26 mouse cellular contexts compared by ENCODE assay signal in genomic region chr7:36476434-36476833, GRCm38 (mm10).
DNase-seq lines count a peak whose midpoint lies in the region; ATAC-seq and TF ChIP-seq lines count a peak whose summit lies in the region.
"Had no signal": no experiment of that assay in that cellular context is flagged by ENCODE, and none has a peak within 500 bp of the region (broad histone marks: within the 10 kb centered on the region; RNA-seq: fewer than 3 reads in every experiment).

No protein-coding gene starts in this region.

- no peaks in the 10 kb centered on the region for H3K9me3 ChIP-seq in hindbrain, embryonic 14.5 days (ENCODE audit: control insufficient read depth, low read length)
- H3K9me3 ChIP-seq in hindbrain, embryonic 10.5 days, result no peaks in the 10 kb centered on the region
- H3K9me3 ChIP-seq in midbrain, embryonic 16.5 days (replicated peaks; ENCODE audit: control insufficient read depth, low read length, poor library complexity, severe bottlenecking), result no peaks in the 10 kb centered on the region
- H3K9me3 ChIP-seq in midbrain, embryonic 13.5 days, result no peaks in the 10 kb centered on the region
- H3K9me3 ChIP-seq in hindbrain, embryonic 16.5 days (ENCODE audit: control insufficient read depth, low read length), result no peaks in the 10 kb centered on the region
- H3K9me3 ChIP-seq in liver, postnatal 0 days (ENCODE audit: low read length), result no peaks in the 10 kb centered on the region
- H3K9me3 ChIP-seq: limb, embryonic 12.5 days; liver, embryonic 13.5 days; lung, embryonic 15.5 days; stomach, embryonic 15.5 days had no signal

- no peak overlapping the region for H3K4me3 ChIP-seq in hindbrain, embryonic 14.5 days (replicated peaks; ENCODE audit: low read length)
- no peak overlapping the region for H3K4me3 ChIP-seq in hindbrain, embryonic 10.5 days
- no peak overlapping the region for H3K4me3 ChIP-seq in midbrain, embryonic 16.5 days (ENCODE audit: low read depth, low read length)
- H3K4me3 ChIP-seq in midbrain, embryonic 13.5 days (replicated peaks), result no peak overlapping the region
- H3K4me3 ChIP-seq in cortical plate, adult 2 months (ENCODE audit: insufficient read depth, low read length), result 0 out of 2 replicates have a peak overlapping the region, but pooled peaks have one; percentile 34
- no peak overlapping the region for H3K4me3 ChIP-seq in hindbrain, embryonic 16.5 days (ENCODE audit: low read length)
- H3K4me3 ChIP-seq in liver, postnatal 0 days (ENCODE audit: low read depth, low read length), result no peak overlapping the region
- H3K4me3 ChIP-seq: limb, embryonic 12.5 days; liver, embryonic 13.5 days; lung, embryonic 15.5 days; stomach, embryonic 15.5 days had no signal

- peak overlapping the region; percentile 57 for H3K27ac ChIP-seq in hindbrain, embryonic 14.5 days
- no peak overlapping the region for H3K27ac ChIP-seq in hindbrain, embryonic 10.5 days
- H3K27ac ChIP-seq in midbrain, embryonic 16.5 days (ENCODE audit: low read length), result no peak overlapping the region
- no peak overlapping the region for H3K27ac ChIP-seq in midbrain, embryonic 13.5 days
- no peak overlapping the region for H3K27ac ChIP-seq in cortical plate, adult 2 months (ENCODE audit: insufficient read depth, low read length)
- no peak overlapping the region for H3K27ac ChIP-seq in hindbrain, embryonic 16.5 days (ENCODE audit: low read depth, low read length)
- no peak overlapping the region for H3K27ac ChIP-seq in liver, postnatal 0 days (ENCODE audit: low read depth)
- H3K27ac ChIP-seq: limb, embryonic 12.5 days; liver, embryonic 13.5 days; lung, embryonic 15.5 days; stomach, embryonic 15.5 days had no signal

- no peak for TF ChIP-seq CTCF in cortical plate, adult 2 months (IDR thresholded peaks at IDR 0.05; ENCODE audit: extremely low read depth, insufficient read depth, low read length)
- TF ChIP-seq CTCF in liver, postnatal 0 days (IDR thresholded peaks at IDR 0.05; ENCODE audit: low read depth), result no peak

- H3K36me3 ChIP-seq in hindbrain, embryonic 14.5 days (replicated peaks; ENCODE audit: control insufficient read depth, insufficient read depth), result no peaks in the 10 kb centered on the region
- H3K36me3 ChIP-seq in hindbrain, embryonic 10.5 days, result no peaks in the 10 kb centered on the region
- H3K36me3 ChIP-seq in midbrain, embryonic 16.5 days (ENCODE audit: control insufficient read depth, insufficient read depth, low read length), result no peaks in the 10 kb centered on the region
- no peaks in the 10 kb centered on the region for H3K36me3 ChIP-seq in midbrain, embryonic 13.5 days
- H3K36me3 ChIP-seq in hindbrain, embryonic 16.5 days (ENCODE audit: control insufficient read depth, insufficient read depth, low read length), result no peaks in the 10 kb centered on the region
- no peaks in the 10 kb centered on the region for H3K36me3 ChIP-seq in liver, postnatal 0 days (replicated peaks; ENCODE audit: insufficient read depth, low read length)
- H3K36me3 ChIP-seq: limb, embryonic 12.5 days; liver, embryonic 13.5 days; lung, embryonic 15.5 days; stomach, embryonic 15.5 days had no signal

- H3K9ac ChIP-seq in hindbrain, embryonic 14.5 days, result no peak overlapping the region
- H3K9ac ChIP-seq in midbrain, embryonic 16.5 days (ENCODE audit: low read depth, low read length), result no peak overlapping the region
- H3K9ac ChIP-seq in midbrain, embryonic 13.5 days (replicated peaks), result no peak overlapping the region
- H3K9ac ChIP-seq in hindbrain, embryonic 16.5 days (ENCODE audit: low read depth, low read length), result no peak overlapping the region; the same call in 1 of the 2 replicates
- H3K9ac ChIP-seq in liver, postnatal 0 days (replicated peaks), result no peak overlapping the region
- H3K9ac ChIP-seq: limb, embryonic 12.5 days; liver, embryonic 13.5 days; lung, embryonic 15.5 days; stomach, embryonic 15.5 days had no signal

- no peak for TF ChIP-seq POLR2A in cortical plate, adult 2 months (IDR thresholded peaks at IDR 0.05; ENCODE audit: extremely low read depth, insufficient read depth, low read length)

- H3K4me2 ChIP-seq in hindbrain, embryonic 14.5 days (replicated peaks), result peak overlapping the region; percentile 34
- H3K4me2 ChIP-seq in midbrain, embryonic 16.5 days (ENCODE audit: low read length), result peak overlapping the region; percentile 7; the same call in 1 of the 2 replicates
- H3K4me2 ChIP-seq in midbrain, embryonic 13.5 days (replicated peaks), result no peak overlapping the region; the same call in 1 of the 2 replicates
- peak overlapping the region; percentile 35 for H3K4me2 ChIP-seq in hindbrain, embryonic 16.5 days (ENCODE audit: low read length)
- no peak overlapping the region for H3K4me2 ChIP-seq in liver, postnatal 0 days (ENCODE audit: low read depth, low read length)
- H3K4me2 ChIP-seq: heart, embryonic 11.5 days; limb, embryonic 12.5 days; liver, embryonic 13.5 days; lung, embryonic 15.5 days; midbrain, embryonic 11.5 days; stomach, embryonic 15.5 days had no signal

- ATAC-seq in hindbrain, embryonic 14.5 days (ENCODE audit: low FRiP score), result no peak
- ATAC-seq in midbrain, embryonic 16.5 days, result no peak
- ATAC-seq in midbrain, embryonic 13.5 days, result no peak
- no peak for ATAC-seq in hindbrain, embryonic 16.5 days
- ATAC-seq in liver, postnatal 0 days, result no peak
- ATAC-seq: inflammation-experienced regulatory T-cells, adult 6 months had no signal

- 77% methylated on average over 4 of the region's 4 CpGs for WGBS in hindbrain, embryonic 14.5 days
- WGBS in hindbrain, embryonic 10.5 days, result 93% methylated on average over 4 of the region's 4 CpGs
- 76% methylated on average over 4 of the region's 4 CpGs for WGBS in midbrain, embryonic 16.5 days
- 87% methylated on average over 4 of the region's 4 CpGs for WGBS in midbrain, embryonic 13.5 days
- 79% methylated on average over 4 of the region's 4 CpGs for WGBS in hindbrain, embryonic 16.5 days
- WGBS in liver, postnatal 0 days (ENCODE audit: insufficient replicate concordance), result 88% methylated on average over 4 of the region's 4 CpGs

- no peak for DNase-seq in hindbrain, embryonic 14.5 days (ENCODE audit: low spot score)
- no peak for DNase-seq in hindbrain, embryonic 10.5 days (ENCODE audit: low spot score)
- no peak for DNase-seq in urinary bladder, postnatal 25 days (ENCODE audit: low spot score)
- no peak for DNase-seq in liver, postnatal 0 days
- DNase-seq: adrenal gland, postnatal 25 days; cerebellum, adult 2 months; cerebellum, postnatal 36 days; heart, postnatal 10 days; kidney, adult 9 months; kidney, postnatal 25 days; liver, embryonic 13.5 days; lung, postnatal 4 days; right cerebral cortex, adult 18-20 months; thymus, adult 18-20 months; thymus, postnatal 4 days had no signal

- H3K27me3 ChIP-seq in hindbrain, embryonic 14.5 days (ENCODE audit: control insufficient read depth, insufficient read depth, low read length), result no peaks in the 10 kb centered on the region
- H3K27me3 ChIP-seq in hindbrain, embryonic 10.5 days (ENCODE audit: insufficient read depth, poor library complexity, severe bottlenecking), result no peaks in the 10 kb centered on the region
- H3K27me3 ChIP-seq in midbrain, embryonic 16.5 days (ENCODE audit: control insufficient read depth, insufficient read depth, low read depth, low read length), result no peaks in the 10 kb centered on the region
- no peaks in the 10 kb centered on the region for H3K27me3 ChIP-seq in midbrain, embryonic 13.5 days
- no peaks in the 10 kb centered on the region for H3K27me3 ChIP-seq in hindbrain, embryonic 16.5 days (replicated peaks; ENCODE audit: control insufficient read depth, insufficient read depth, low read length)
- H3K27me3 ChIP-seq in liver, postnatal 0 days (ENCODE audit: insufficient read depth, low read length), result no peaks in the 10 kb centered on the region
- H3K27me3 ChIP-seq: CH12.LX; liver, embryonic 13.5 days; lung, embryonic 15.5 days; stomach, embryonic 15.5 days had no signal

- peaks cover 9% of the 10 kb centered on the region; the same call in 1 of the 2 replicates for H3K4me1 ChIP-seq in hindbrain, embryonic 14.5 days (replicated peaks; ENCODE audit: control insufficient read depth, insufficient read depth, low read length)
- H3K4me1 ChIP-seq in hindbrain, embryonic 10.5 days (replicated peaks), result no peaks in the 10 kb centered on the region
- H3K4me1 ChIP-seq in midbrain, embryonic 16.5 days (ENCODE audit: control insufficient read depth, insufficient read depth, low read length), result no peaks in the 10 kb centered on the region
- no peaks in the 10 kb centered on the region; the same call in 1 of the 2 replicates for H3K4me1 ChIP-seq in midbrain, embryonic 13.5 days (replicated peaks)
- H3K4me1 ChIP-seq in cortical plate, adult 2 months (ENCODE audit: control insufficient read depth, insufficient read depth, low read length), result no peaks in the 10 kb centered on the region
- no peaks in the 10 kb centered on the region for H3K4me1 ChIP-seq in hindbrain, embryonic 16.5 days (ENCODE audit: control insufficient read depth, insufficient read depth, low read depth, low read length)
- H3K4me1 ChIP-seq in liver, postnatal 0 days (ENCODE audit: insufficient read depth), result no peaks in the 10 kb centered on the region
- H3K4me1 ChIP-seq: liver, embryonic 13.5 days; lung, embryonic 15.5 days; stomach, embryonic 15.5 days had no signal

- no peak for TF ChIP-seq EP300 in liver, postnatal 0 days (IDR thresholded peaks at IDR 0.05; ENCODE audit: low read depth)

Comparison
In these comparisons a context has a peak if more than half of its experiments do, and no peak if none do; other contexts are left out.
1. H3K4me2 ChIP-seq: peak in hindbrain, embryonic 14.5 days (single experiment), midbrain, embryonic 16.5 days (single experiment) and hindbrain, embryonic 16.5 days (single experiment); none in midbrain, embryonic 13.5 days (single experiment) and liver, postnatal 0 days (single experiment).